Mouse (Mus musculus): ENCODE measurements around the gene Lyrm1. TPM values are rescaled to one million over a fixed set of nuclear protein-coding genes. Genes with fewer than 3 reads are reported as not detected.

Gene Lyrm1
- polyA plus RNA-seq (2014; fragmentation: Illumina TruSeq; extraction: RNeasy Lipid Tissue Mini Kit (QIAGEN cat#74804); ENCODE audit: low read depth, low replicate concordance): 10.9 TPM

DNA sequence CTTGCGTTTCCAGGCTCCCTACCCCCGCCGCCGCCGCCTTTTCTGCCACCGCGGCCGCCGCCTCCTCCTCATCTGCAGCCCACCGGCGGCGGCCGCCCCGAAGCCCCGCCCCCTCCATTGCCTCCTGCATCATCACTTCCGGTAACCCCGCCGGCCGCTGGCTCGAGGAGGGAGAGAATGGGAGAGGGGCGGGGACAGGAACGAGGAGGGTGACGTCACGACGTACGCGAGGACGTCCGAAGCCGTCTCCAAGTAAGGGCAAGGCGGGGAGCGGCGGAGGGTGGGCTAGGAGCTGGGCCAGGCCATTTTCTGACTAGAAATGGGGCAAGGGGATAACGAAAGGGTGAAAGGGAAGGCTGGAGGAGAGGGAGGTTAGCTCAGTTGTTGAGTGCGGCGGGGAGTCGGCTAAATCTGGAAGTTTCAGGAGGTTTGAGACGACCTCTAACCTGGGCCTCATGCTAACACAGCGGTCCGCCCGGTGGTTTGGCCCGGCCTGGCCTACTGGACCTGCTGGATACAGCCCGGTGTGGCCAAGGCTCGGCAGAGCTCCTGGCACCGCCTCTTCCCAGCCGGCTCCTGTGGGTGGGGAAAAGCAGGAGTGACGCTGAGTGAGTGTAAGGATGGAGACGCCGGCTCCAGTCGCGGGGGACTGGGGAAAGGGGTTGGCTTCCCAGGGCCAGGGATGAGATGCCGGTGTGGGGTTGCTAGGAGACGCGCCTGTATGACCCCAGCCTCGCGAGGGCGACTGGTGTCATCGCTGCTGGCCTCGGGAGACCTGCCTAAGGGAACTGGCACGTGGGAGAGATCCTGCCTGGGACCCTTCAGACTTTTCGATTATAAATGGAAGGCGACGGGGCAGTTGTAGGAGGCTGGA, at the start of gene Lyrm1, which contains the start of gene Dcun1d3:
Gene Lyrm1 (plus strand): TSS at position 223 of the 874 bp plus-strand sequence.
Gene Dcun1d3 (minus strand): TSS at position 660 of the 874 bp plus-strand sequence.

Other genes starting within 250 kb of the Lyrm1 start
- not detected for gene Acsm4, start 205.8 kb upstream of the Lyrm1 start, polyA plus RNA-seq (2014; fragmentation: Illumina TruSeq; extraction: RNeasy Lipid Tissue Mini Kit (QIAGEN cat#74804); ENCODE audit: low read depth, low replicate concordance)
- 25.5 TPM for gene Thumpd1, start 175.1 kb upstream of the Lyrm1 start, polyA plus RNA-seq (2014; fragmentation: Illumina TruSeq; extraction: RNeasy Lipid Tissue Mini Kit (QIAGEN cat#74804); ENCODE audit: low read depth, low replicate concordance)
- gene Acsm3, start 134.9 kb upstream of the Lyrm1 start, polyA plus RNA-seq (2014; fragmentation: Illumina TruSeq; extraction: RNeasy Lipid Tissue Mini Kit (QIAGEN cat#74804); ENCODE audit: low read depth, low replicate concordance): 6.4 TPM
- gene Rexo5, start 101.9 kb upstream of the Lyrm1 start, polyA plus RNA-seq (2014; fragmentation: Illumina TruSeq; extraction: RNeasy Lipid Tissue Mini Kit (QIAGEN cat#74804); ENCODE audit: low read depth, low replicate concordance): 3.2 TPM
- gene Eri2, start 101.8 kb upstream of the Lyrm1 start, polyA plus RNA-seq (2014; fragmentation: Illumina TruSeq; extraction: RNeasy Lipid Tissue Mini Kit (QIAGEN cat#74804); ENCODE audit: low read depth, low replicate concordance): 2.5 TPM
- 5.8 TPM for gene Dcun1d3, start 437 bp downstream of the Lyrm1 start, polyA plus RNA-seq (2014; fragmentation: Illumina TruSeq; extraction: RNeasy Lipid Tissue Mini Kit (QIAGEN cat#74804); ENCODE audit: low read depth, low replicate concordance)
- not detected for gene Dnah3, start 199.4 kb downstream of the Lyrm1 start, polyA plus RNA-seq (2014; fragmentation: Illumina TruSeq; extraction: RNeasy Lipid Tissue Mini Kit (QIAGEN cat#74804); ENCODE audit: low read depth, low replicate concordance)
- 39.3 TPM for gene Tmem159, start 206.5 kb downstream of the Lyrm1 start, polyA plus RNA-seq (2014; fragmentation: Illumina TruSeq; extraction: RNeasy Lipid Tissue Mini Kit (QIAGEN cat#74804); ENCODE audit: low read depth, low replicate concordance)
- gene Zp2, start 249.4 kb downstream of the Lyrm1 start, polyA plus RNA-seq (2014; fragmentation: Illumina TruSeq; extraction: RNeasy Lipid Tissue Mini Kit (QIAGEN cat#74804); ENCODE audit: low read depth, low replicate concordance): 0.39 TPM